Mouse (Mus musculus): ENCODE measurements around the gene Brat1. TPM values are rescaled to one million over a fixed set of nuclear protein-coding genes. Genes with fewer than 3 reads are reported as not detected.

Gene Brat1
- polyA plus RNA-seq, 1 experiment, result 17.8 TPM

GRCm38 (mm10) chr5:140701661-140702060 lies 3.1 kb upstream of the Brat1 start:
- Histone ChIP-seq H3K27me3 (ENCODE audit: control insufficient read depth, insufficient read depth, low read length) (no peaks in the 10 kb centered on the region), H3K4me1 (ENCODE audit: control insufficient read depth, insufficient read depth, insufficient read length, low read length) (peaks cover 19% of the 10 kb centered on the region), H3K27ac (ENCODE audit: insufficient read depth, low read depth, low read length) (peak overlapping the region; percentile 38; the same call in 1 of the 2 replicates), H3K36me3 (ENCODE audit: control insufficient read depth, insufficient read depth, low read length) (no peaks in the 10 kb centered on the region), H3K4me3 (ENCODE audit: low read depth, low read length) (peak overlapping the region; percentile 92)
- TF ChIP-seq CTCF (IDR thresholded peaks at IDR 0.05; ENCODE audit: extremely low read depth, insufficient read length, insufficient replicate concordance, low read depth, low read length) (no peak), POLR2A (IDR thresholded peaks at IDR 0.05; ENCODE audit: low read depth, low read length) (0 out of 2 replicates have a peak, but pooled peaks have one; percentile 7)
- WGBS, result under 1% methylated on average over 25 of the region's 25 CpGs

- WGBS, result 1% methylated on average over 33 of the region's 33 CpGs
- no peaks in the 10 kb centered on the region for H3K27me3 ChIP-seq (ENCODE audit: control insufficient read depth, insufficient read depth, low read length)
- TF ChIP-seq CTCF (IDR thresholded peaks at IDR 0.05; ENCODE audit: extremely low read depth, insufficient read length, insufficient replicate concordance, low read depth, low read length) (no peak), POLR2A (IDR thresholded peaks at IDR 0.05; ENCODE audit: low read depth, low read length) (0 out of 2 replicates have a peak, but pooled peaks have one; percentile 13)
- peak within 1 kb of the TSS; percentile 92 for H3K4me3 ChIP-seq (ENCODE audit: low read depth, low read length)
- H3K4me1 ChIP-seq (ENCODE audit: control insufficient read depth, insufficient read depth, insufficient read length, low read length), result peaks cover 19% of the 10 kb centered on the region
- no peaks in the 10 kb centered on the region for H3K36me3 ChIP-seq (ENCODE audit: control insufficient read depth, insufficient read depth, low read length)
- peak within 1 kb of the TSS; percentile 38; the same call in 1 of the 2 replicates for H3K27ac ChIP-seq (ENCODE audit: insufficient read depth, low read depth, low read length)
Observed at GRCm38 (mm10) chr5:140702103-140702513, 2.7 kb upstream of the Brat1 start, which contains the start of gene Iqce. Iqce (minus strand) TSS chr5:140702378.

- Histone ChIP-seq H3K4me1 (ENCODE audit: control insufficient read depth, insufficient read depth, insufficient read length, low read length) (peaks cover 19% of the 10 kb centered on the region), H3K36me3 (ENCODE audit: control insufficient read depth, insufficient read depth, low read length) (no peaks in the 10 kb centered on the region), H3K27ac (ENCODE audit: insufficient read depth, low read depth, low read length) (no peak overlapping the region), H3K27me3 (ENCODE audit: control insufficient read depth, insufficient read depth, low read length) (no peaks in the 10 kb centered on the region), H3K4me3 (ENCODE audit: low read depth, low read length) (peak overlapping the region; percentile 92)
- TF ChIP-seq POLR2A (IDR thresholded peaks at IDR 0.05; ENCODE audit: low read depth, low read length) (no peak), CTCF (IDR thresholded peaks at IDR 0.05; ENCODE audit: extremely low read depth, insufficient read length, insufficient replicate concordance, low read depth, low read length) (no peak)
- WGBS, result 82% methylated on average over 19 of the region's 19 CpGs
Observed at GRCm38 (mm10) chr5:140702618-140703175, 2.1 kb upstream of the Brat1 start.

- 22% methylated on average over 17 of the region's 17 CpGs for WGBS
- H3K4me3 ChIP-seq (ENCODE audit: low read depth, low read length), result peak overlapping the region; percentile 68
Observed at GRCm38 (mm10) chr5:140703480-140704377, 1.1 kb upstream of the Brat1 start.

GRCm38 (mm10) chr5:140705501-140706171 lies 825 bp downstream of the Brat1 start:
- H3K4me3 ChIP-seq (ENCODE audit: low read depth, low read length), result peak overlapping the region; percentile 73
- TF ChIP-seq CTCF (IDR thresholded peaks at IDR 0.05; ENCODE audit: extremely low read depth, insufficient read length, insufficient replicate concordance, low read depth, low read length), result no peak
- TF ChIP-seq POLR2A (IDR thresholded peaks at IDR 0.05; ENCODE audit: low read depth, low read length), result no peak
- peaks cover 23% of the 10 kb centered on the region for H3K4me1 ChIP-seq (ENCODE audit: control insufficient read depth, insufficient read depth, insufficient read length, low read length)
- peaks cover 8% of the 10 kb centered on the region; the same call in 1 of the 2 replicates for H3K36me3 ChIP-seq (ENCODE audit: control insufficient read depth, insufficient read depth, low read length)
- H3K27ac ChIP-seq (ENCODE audit: insufficient read depth, low read depth, low read length), result peak overlapping the region; percentile 74
- 27% methylated on average over 7 of the region's 7 CpGs for WGBS
- no peaks in the 10 kb centered on the region for H3K27me3 ChIP-seq (ENCODE audit: control insufficient read depth, insufficient read depth, low read length)

More at GRCm38 (mm10) chr5:140703480-140704377, 1.1 kb upstream of the Brat1 start:
- no peaks in the 10 kb centered on the region for H3K36me3 ChIP-seq (ENCODE audit: control insufficient read depth, insufficient read depth, low read length)
- H3K4me1 ChIP-seq (ENCODE audit: control insufficient read depth, insufficient read depth, insufficient read length, low read length), result peaks cover 23% of the 10 kb centered on the region
- peak overlapping the region; percentile 21; the same call in 1 of the 2 replicates for H3K27ac ChIP-seq (ENCODE audit: insufficient read depth, low read depth, low read length)
- no peak for TF ChIP-seq CTCF (IDR thresholded peaks at IDR 0.05; ENCODE audit: extremely low read depth, insufficient read length, insufficient replicate concordance, low read depth, low read length)
- TF ChIP-seq POLR2A (IDR thresholded peaks at IDR 0.05; ENCODE audit: low read depth, low read length), result no peak
- H3K27me3 ChIP-seq (ENCODE audit: control insufficient read depth, insufficient read depth, low read length), result no peaks in the 10 kb centered on the region

- H3K27me3 ChIP-seq (ENCODE audit: control insufficient read depth, insufficient read depth, low read length), result no peaks in the 10 kb centered on the region
- no peak for TF ChIP-seq POLR2A (IDR thresholded peaks at IDR 0.05; ENCODE audit: low read depth, low read length)
- no peak for TF ChIP-seq CTCF (IDR thresholded peaks at IDR 0.05; ENCODE audit: extremely low read depth, insufficient read length, insufficient replicate concordance, low read depth, low read length)
- H3K4me3 ChIP-seq (ENCODE audit: low read depth, low read length), result no peak overlapping the region
- H3K4me1 ChIP-seq (ENCODE audit: control insufficient read depth, insufficient read depth, insufficient read length, low read length), result peaks cover 9% of the 10 kb centered on the region
- no peak overlapping the region for H3K27ac ChIP-seq (ENCODE audit: insufficient read depth, low read depth, low read length)
- 92% methylated on average over 6 of the region's 6 CpGs for WGBS
- H3K36me3 ChIP-seq (ENCODE audit: control insufficient read depth, insufficient read depth, low read length), result peaks cover 40% of the 10 kb centered on the region
Observed at GRCm38 (mm10) chr5:140710315-140710714, 5.5 kb downstream of the Brat1 start.
